Mouse (Mus musculus) C2C12 (cell line): Measurements from ENCODE around the gene Rnf157. TPM values are rescaled to one million over a fixed set of nuclear protein-coding genes. Genes with fewer than 3 reads are reported as not detected.

Experiments
- H3K27me3 ChIP-seq: one replicate; pipeline ENCODE4 v1.6.1; 2011; ENCODE audit not compliant: control insufficient read depth, insufficient read depth, insufficient read length
- H3K36me3 ChIP-seq: one replicate; pipeline ENCODE4 v1.6.1; 2011; ENCODE audit not compliant: control insufficient read depth, insufficient read depth
- H3K4me3 ChIP-seq: one replicate; pipeline ENCODE4 v1.5.1; 2011; ENCODE audit warnings: mild to moderate bottlenecking, control low read depth; ENCODE audit not compliant: poor library complexity, insufficient read depth, severe bottlenecking
- H3K79me2 ChIP-seq: one replicate; pipeline ENCODE4 v1.6.1; 2011; ENCODE audit not compliant: control insufficient read depth, insufficient read depth
- H3K79me3 ChIP-seq: one replicate; pipeline ENCODE4 v1.6.1; 2011; ENCODE audit warnings: low read depth, control low read depth
- H3ac ChIP-seq: one replicate; pipeline ENCODE3; 2011; ENCODE audit warnings: low read depth; ENCODE audit not compliant: control insufficient read depth, insufficient read length
- CEBPB ChIP-seq: IDR thresholded peaks from one replicate; pipeline ENCODE4 v1.6.1; 2011; ENCODE audit warnings: low read depth, mild to moderate bottlenecking, control low read depth, moderate library complexity
- CTCF ChIP-seq: IDR thresholded peaks from one replicate; pipeline ENCODE4 v1.5.1; 2011; ENCODE audit not compliant: control insufficient read depth, insufficient read depth, insufficient read length
- FOSL1 ChIP-seq: IDR thresholded peaks from one replicate; pipeline ENCODE4 v1.8.0; 2011; ENCODE audit warnings: mild to moderate bottlenecking, low read length; ENCODE audit not compliant: poor library complexity, insufficient read depth, severe bottlenecking
- MAX ChIP-seq: IDR thresholded peaks from one replicate; pipeline ENCODE4 v1.6.1; 2011; ENCODE audit warnings: mild to moderate bottlenecking, control low read depth
- MYOD1 ChIP-seq: IDR thresholded peaks from one replicate; pipeline ENCODE4 v1.6.1; 2011; ENCODE audit warnings: low read depth; ENCODE audit not compliant: control insufficient read depth, insufficient read length
- MYOG ChIP-seq: IDR thresholded peaks from one replicate; pipeline ENCODE4 v1.6.1; 2011; ENCODE audit not compliant: control insufficient read depth, insufficient read length; ENCODE audit errors: extremely low read depth
- USF1 ChIP-seq: IDR thresholded peaks from one replicate; pipeline ENCODE4 v1.6.1; 2011; ENCODE audit warnings: low read depth, mild to moderate bottlenecking, control low read depth, moderate library complexity
- polyA plus RNA-seq: library from polyadenylated mRNA; unstranded; fragments of >200 nt; fragmentation: generic; extraction: Trizol; gene quantifications from one replicate; pipeline ENCODE4 v1.2.1, GENCODE M21; 2012; ENCODE audit warnings: missing spikeins

Rnf157 gene
- polyA plus RNA-seq, 1 experiment, result 13.2 TPM

DNA sequence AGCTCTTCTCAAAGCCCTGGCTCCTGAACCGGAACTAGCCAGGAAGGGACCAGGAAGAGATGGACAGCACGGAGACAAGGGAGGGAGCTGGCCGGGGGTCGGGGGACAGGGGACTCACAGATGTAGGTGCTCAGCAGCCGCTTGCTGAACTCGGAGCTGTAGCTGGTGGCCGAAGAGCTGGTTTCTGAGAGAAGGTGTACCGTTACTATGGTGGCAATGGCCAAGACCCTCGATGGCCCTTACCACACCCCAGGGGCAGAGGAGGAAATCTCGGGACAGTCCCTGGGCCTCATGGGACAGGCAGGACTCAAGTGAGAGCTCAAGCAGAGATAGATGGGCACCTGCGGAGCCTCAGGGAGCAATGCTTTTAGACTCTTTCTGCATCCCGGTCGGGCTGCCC, 120.4 kb downstream of the Rnf157 start:
- no peaks in the 10 kb centered on the region for H3K79me2 ChIP-seq
- no peaks in the 10 kb centered on the region for H3K79me3 ChIP-seq
- H3K27me3 ChIP-seq, result no peaks in the 10 kb centered on the region
- TF ChIP-seq MYOG (no peak), MAX (no peak), CTCF (no peak), MYOD1 (no peak), USF1 (no peak), CEBPB (no peak), FOSL1 (no peak)
- H3K4me3 ChIP-seq, result no peak overlapping the region
- peaks cover 23% of the 10 kb centered on the region for H3K36me3 ChIP-seq
- no peak overlapping the region for H3ac ChIP-seq

DNA sequence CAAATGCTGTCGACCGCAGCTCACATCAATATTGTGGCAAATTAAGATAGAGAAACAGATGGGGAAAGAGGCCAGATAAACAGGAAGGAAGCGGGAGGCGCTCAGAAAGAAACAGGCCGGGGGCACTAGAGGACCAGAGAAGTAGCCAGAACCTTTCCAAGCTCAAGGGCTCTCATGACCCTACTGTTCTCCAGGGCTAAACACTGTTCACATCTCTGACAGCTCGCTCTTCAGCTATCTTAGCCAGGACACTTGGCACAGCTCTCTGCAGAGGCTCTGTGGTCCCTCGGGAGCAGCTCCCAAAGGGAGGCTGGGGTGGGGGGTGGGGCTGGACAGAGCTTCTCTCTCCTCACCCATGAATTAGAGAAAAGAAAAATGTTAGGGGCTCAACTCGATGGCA, 122.3 kb downstream of the Rnf157 start:
- H3K36me3 ChIP-seq, result peaks cover 23% of the 10 kb centered on the region
- TF ChIP-seq MAX, result no peak
- TF ChIP-seq CTCF, result no peak
- no peak for TF ChIP-seq MYOD1
- TF ChIP-seq USF1, result no peak
- no peak for TF ChIP-seq FOSL1
- no peak for TF ChIP-seq MYOG
- no peak for TF ChIP-seq CEBPB

DNA sequence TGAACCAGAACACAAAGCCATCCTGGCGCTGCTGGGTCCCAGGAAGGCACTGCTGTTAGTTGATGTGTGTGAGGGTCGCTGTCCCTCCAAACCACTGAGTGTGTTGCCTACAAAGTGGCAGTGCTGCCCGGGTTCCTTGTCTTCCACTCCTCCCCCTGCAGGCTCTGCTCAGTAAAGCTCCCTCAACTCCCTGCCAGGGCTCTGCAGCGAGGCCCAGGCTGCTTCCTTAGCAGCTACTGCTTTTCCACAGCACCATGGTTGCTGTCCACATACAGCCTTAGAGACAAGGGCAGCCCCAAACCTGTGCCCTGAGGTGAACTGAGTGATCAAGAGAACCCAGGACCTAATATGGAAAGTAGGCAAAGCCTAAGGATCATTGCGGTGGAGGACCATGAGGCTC, 125.5 kb downstream of the Rnf157 start:
- H3K36me3 ChIP-seq, result peaks cover 23% of the 10 kb centered on the region
- no peak overlapping the region for H3K4me3 ChIP-seq
- peaks cover 9% of the 10 kb centered on the region for H3K27me3 ChIP-seq
- no peaks in the 10 kb centered on the region for H3K79me2 ChIP-seq
- H3K79me3 ChIP-seq, result no peaks in the 10 kb centered on the region
- H3ac ChIP-seq, result no peak overlapping the region
- no peak for TF ChIP-seq CTCF

More for the DNA sequence above, 122.3 kb downstream of the Rnf157 start:
- H3K27me3 ChIP-seq, result no peaks in the 10 kb centered on the region
- no peaks in the 10 kb centered on the region for H3K79me3 ChIP-seq
- no peak overlapping the region for H3ac ChIP-seq
- no peak overlapping the region for H3K4me3 ChIP-seq
- no peaks in the 10 kb centered on the region for H3K79me2 ChIP-seq

Other genes with a start within 250 kb of the Rnf157 start
- gene Fbf1, start 244.9 kb downstream of the Rnf157 start, polyA plus RNA-seq, result 46.9 TPM
- 48.8 TPM for gene Ten1, start 214.2 kb downstream of the Rnf157 start, polyA plus RNA-seq
- 22.4 TPM for gene Acox1, start 214.0 kb downstream of the Rnf157 start, polyA plus RNA-seq
- 0.13 TPM for gene Evpl, start 175.0 kb downstream of the Rnf157 start, polyA plus RNA-seq
- 81.9 TPM for gene Srp68, start 138.8 kb downstream of the Rnf157 start, polyA plus RNA-seq
- 0.85 TPM for gene Galr2, start 132.1 kb downstream of the Rnf157 start, polyA plus RNA-seq
- gene Exoc7, start 105.8 kb downstream of the Rnf157 start, polyA plus RNA-seq, result 31.5 TPM
- 0.14 TPM for gene Foxj1, start 77.6 kb downstream of the Rnf157 start, polyA plus RNA-seq
- 126 TPM for gene Ubald2, start 21.1 kb upstream of the Rnf157 start, polyA plus RNA-seq
- 0.04 TPM for gene Qrich2, start 53.2 kb upstream of the Rnf157 start, polyA plus RNA-seq
- gene Prpsap1, start 81.2 kb upstream of the Rnf157 start, polyA plus RNA-seq, result 81.0 TPM
- gene Sphk1, start 117.9 kb upstream of the Rnf157 start, polyA plus RNA-seq, result 11.3 TPM
- gene Ube2o, start 168.4 kb upstream of the Rnf157 start, polyA plus RNA-seq, result 23.1 TPM
- not detected for gene Aanat, start 173.4 kb upstream of the Rnf157 start, polyA plus RNA-seq
- gene Rhbdf2, start 214.0 kb upstream of the Rnf157 start, polyA plus RNA-seq, result 1.9 TPM
- gene Prcd, start 240.5 kb upstream of the Rnf157 start, polyA plus RNA-seq, result 1.2 TPM
- 0.95 TPM for gene Cygb, start 241.3 kb upstream of the Rnf157 start, polyA plus RNA-seq